Mouse (Mus musculus): ENCODE measurements at regions not wholly inside any gene's neighbourhood (a gene's known extent, or its start where the extent isn't known, plus 50 kb on each side); places are given as distances from the start of the nearest gene placed in this dataset.

DNA sequence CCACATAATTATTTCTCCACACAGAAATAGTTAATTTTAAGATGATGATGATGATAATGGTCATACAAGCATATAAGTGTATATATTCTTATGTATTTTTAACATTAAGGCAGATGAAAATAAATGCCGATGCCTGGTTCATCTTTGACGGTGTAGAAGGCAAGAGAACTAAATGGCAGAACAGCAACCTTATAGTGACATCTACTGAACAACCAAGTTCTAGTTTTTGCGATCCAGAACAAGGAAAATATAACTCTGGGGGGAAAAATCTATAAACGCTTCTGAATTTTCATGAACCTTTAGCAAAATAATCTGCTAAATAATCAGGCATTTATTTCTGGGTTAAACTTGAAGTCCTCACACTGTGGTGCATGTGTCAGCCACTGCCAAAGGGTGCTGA lies 856.8 kb downstream of the Basp1 start:
- TF ChIP-seq CTCF (IDR thresholded peaks at IDR 0.05; ENCODE audit: extremely low read depth, insufficient read length, insufficient replicate concordance, low read depth, low read length): no peak
- TF ChIP-seq POLR2A (IDR thresholded peaks at IDR 0.05; ENCODE audit: low read depth, low read length): no peak
